Mouse (Mus musculus): ENCODE data around the gene Mettl1. TPM values are rescaled to one million over a fixed set of nuclear protein-coding genes. Genes with fewer than 3 reads are reported as not detected.
"Not testable (repeated sequence)": the region's sequence is repeated elsewhere in the genome, so short reads cannot be mapped to it uniquely, and the experiment has no call there.

Gene Mettl1
- polyA plus RNA-seq, 1 experiment = 14.0 TPM

DNA sequence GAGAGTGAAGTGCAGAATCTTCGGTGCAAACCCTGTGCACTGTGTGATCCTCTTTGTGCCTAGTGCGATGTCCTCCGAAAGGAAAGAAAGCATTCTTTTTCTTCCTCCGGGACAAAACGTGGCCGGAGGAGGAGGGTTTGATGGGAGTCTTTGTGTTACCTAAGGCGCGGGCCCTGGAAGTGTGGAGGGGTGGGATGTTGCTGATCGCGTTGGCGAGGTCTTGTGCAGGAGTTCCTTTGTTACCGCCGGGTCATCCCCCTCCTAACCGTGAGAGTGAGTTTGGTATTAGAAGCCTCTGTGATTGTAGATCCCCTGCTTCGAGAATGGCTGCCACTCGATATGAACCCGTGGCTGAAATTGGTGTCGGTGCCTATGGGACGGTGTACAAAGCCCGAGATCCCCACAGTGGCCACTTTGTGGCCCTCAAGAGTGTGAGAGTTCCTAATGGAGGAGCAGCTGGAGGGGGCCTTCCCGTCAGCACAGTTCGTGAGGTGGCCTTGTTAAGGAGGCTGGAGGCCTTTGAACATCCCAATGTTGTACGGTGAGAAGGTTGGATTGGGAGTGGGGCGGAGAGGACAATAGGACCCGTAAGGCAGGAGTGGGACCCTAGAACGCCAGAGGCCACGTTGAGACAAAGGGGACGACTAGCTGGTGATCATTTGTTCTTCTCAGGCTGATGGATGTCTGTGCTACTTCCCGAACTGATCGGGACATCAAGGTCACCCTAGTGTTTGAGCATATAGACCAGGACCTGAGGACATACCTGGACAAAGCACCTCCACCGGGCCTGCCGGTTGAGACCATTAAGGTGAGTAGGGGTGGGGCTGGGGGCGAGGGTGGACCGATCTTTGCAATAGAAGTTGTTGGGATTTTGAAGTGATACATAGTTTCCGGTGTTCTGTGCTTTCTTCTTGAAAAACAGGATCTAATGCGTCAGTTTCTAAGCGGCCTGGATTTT is 23.0 kb downstream of the Mettl1 start:
- peak overlapping the region; percentile 48 for H3K27ac ChIP-seq (ENCODE audit: insufficient read depth, low read length)
- H3K4me3 ChIP-seq (ENCODE audit: insufficient read depth, low read length) = peak overlapping the region; percentile 78
- no peak for TF ChIP-seq CTCF (IDR thresholded peaks at IDR 0.05; ENCODE audit: extremely low read depth, insufficient read depth, low read length)
- peaks cover 3% of the 10 kb centered on the region; the same call in 1 of the 2 replicates for H3K4me1 ChIP-seq (ENCODE audit: control insufficient read depth, insufficient read depth, low read length)

DNA sequence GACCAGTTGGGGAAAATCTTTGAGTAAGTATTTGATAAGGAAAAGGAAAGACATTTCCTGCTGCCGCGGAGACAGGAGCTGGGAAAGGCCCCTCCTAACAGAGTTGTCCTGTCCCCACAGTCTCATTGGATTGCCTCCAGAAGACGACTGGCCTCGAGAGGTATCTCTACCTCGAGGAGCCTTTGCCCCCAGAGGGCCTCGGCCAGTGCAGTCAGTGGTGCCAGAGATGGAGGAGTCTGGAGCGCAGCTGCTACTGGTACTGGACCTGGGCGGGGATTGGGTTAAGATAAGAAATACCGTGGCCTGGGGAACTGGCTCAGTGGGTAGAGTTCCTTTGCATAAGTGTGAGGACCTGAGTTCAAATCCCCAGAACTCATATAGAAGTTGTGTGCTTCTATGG is 24.8 kb downstream of the Mettl1 start:
- Histone ChIP-seq H3K4me3 (ENCODE audit: insufficient read depth, low read length) (no peak overlapping the region), H3K4me1 (ENCODE audit: control insufficient read depth, insufficient read depth, low read length) (peaks cover 3% of the 10 kb centered on the region; the same call in 1 of the 2 replicates), H3K27ac (ENCODE audit: insufficient read depth, low read length) (no peak overlapping the region)
- TF ChIP-seq CTCF (IDR thresholded peaks at IDR 0.05; ENCODE audit: extremely low read depth, insufficient read depth, low read length) (no peak), POLR2A (IDR thresholded peaks at IDR 0.05; ENCODE audit: extremely low read depth, insufficient read depth, low read length) (no peak)

DNA sequence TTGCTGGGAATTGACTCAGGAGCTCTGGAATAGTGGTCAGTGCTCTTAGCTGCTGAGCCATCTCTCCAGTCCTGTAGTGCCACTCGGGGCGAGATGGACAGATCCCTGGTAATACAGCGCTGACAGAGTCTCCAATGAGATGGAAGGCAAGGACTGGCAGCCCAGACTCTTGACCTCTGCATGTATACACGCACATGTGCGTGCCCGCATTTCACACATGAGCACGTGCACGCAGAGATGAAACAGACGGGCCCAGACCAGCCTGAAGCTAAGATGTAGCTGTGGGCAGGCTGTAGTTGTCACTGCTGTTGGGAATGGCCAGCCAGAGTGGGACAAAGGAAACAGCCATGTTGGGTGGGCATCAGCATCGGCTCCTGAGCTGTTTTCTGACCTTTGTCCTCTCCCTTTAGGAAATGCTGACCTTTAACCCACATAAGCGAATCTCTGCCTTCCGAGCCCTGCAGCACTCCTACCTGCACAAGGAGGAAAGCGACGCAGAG is 25.4 kb downstream of the Mettl1 start:
- TF ChIP-seq POLR2A (IDR thresholded peaks at IDR 0.05; ENCODE audit: extremely low read depth, insufficient read depth, low read length) = no peak
- no peak for TF ChIP-seq CTCF (IDR thresholded peaks at IDR 0.05; ENCODE audit: extremely low read depth, insufficient read depth, low read length)
- no peak overlapping the region for H3K27ac ChIP-seq (ENCODE audit: insufficient read depth, low read length)
- peaks cover 3% of the 10 kb centered on the region; the same call in 1 of the 2 replicates for H3K4me1 ChIP-seq (ENCODE audit: control insufficient read depth, insufficient read depth, low read length)
- H3K4me3 ChIP-seq (ENCODE audit: insufficient read depth, low read length) = no peak overlapping the region

DNA sequence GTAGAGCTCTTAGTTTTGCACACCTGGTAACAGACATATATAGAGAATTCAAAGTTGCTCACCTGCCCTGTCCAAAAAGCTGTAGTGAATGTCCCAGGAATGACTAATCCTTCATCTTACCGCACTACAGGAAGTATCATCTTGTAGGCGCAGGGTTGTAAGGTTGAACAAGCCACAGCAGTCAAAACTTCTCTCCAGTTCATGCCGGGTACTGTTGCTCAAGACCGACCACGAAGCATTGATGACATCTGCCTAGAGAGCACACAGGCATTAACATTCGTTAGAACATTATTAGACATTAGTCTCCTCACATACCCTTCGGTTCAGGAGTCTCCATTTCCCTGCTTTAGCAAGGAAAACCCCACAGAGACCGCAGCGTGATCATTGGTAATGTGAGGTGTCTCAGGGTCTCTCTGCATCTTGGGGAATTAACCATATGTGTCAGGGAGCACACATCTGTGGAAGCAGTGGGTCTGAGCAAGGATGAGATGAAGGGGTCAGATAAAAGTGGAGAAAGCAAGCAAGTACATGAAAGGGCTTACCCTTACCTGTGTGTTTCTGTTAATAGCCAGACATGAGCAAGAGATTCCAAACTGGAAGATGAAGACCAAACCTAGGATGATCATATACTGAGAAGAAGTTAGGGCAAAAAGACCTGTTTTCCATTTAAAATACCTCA is 27.3 kb downstream of the Mettl1 start:
- Histone ChIP-seq H3K4me1 (ENCODE audit: control insufficient read depth, insufficient read depth, low read length) (peaks cover 3% of the 10 kb centered on the region; the same call in 1 of the 2 replicates), H3K27ac (ENCODE audit: insufficient read depth, low read length) (no peak overlapping the region), H3K4me3 (ENCODE audit: insufficient read depth, low read length) (peak overlapping the region; percentile 69; the same call in 1 of the 2 replicates)
- no peak for TF ChIP-seq POLR2A (IDR thresholded peaks at IDR 0.05; ENCODE audit: extremely low read depth, insufficient read depth, low read length)
- no peak for TF ChIP-seq CTCF (IDR thresholded peaks at IDR 0.05; ENCODE audit: extremely low read depth, insufficient read depth, low read length)

DNA sequence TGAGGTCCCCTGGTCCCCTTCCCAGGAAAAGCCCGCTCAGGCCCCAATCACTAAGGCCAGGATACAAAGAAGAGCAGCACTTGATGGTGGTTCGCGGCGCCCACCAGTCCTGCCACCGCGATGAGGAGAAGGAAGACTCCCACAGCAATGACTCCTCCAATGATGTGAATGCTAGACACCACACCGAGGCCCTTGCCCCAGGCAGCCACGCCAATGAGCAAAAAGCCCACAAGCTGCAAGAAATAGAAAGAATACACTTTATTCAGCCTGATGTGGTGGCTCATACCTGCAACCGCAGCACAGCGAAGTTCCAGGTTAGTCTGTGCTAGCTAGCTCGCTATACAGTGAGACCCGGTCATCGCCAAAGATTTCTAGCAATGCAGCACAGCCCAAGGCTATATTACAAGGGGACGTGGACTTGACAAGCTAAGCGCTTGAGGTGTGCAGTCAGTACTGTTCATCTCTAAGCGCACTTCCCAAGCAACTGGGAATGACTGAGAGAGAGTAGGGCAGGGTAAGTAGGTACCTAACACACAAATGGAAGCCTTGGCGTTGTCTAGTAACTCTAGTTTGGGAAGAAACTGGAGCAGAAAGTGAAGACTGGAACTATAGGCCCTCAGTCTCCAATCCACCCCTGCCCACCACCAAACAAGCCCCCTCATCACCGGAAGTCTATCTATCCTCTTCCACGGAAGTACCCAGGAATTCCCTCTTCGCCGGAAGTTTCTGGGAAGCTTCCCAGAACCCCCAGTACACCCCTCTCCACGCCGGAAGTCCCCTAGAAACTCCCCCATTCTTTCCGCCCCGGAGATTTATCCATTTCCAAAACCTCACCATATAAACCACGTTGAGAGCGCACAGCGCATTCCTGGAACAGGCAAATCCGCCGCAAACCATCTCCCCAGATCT is 28.3 kb downstream of the Mettl1 start:
- no peak overlapping the region; the same call in 1 of the 2 replicates for H3K27ac ChIP-seq (ENCODE audit: insufficient read depth, low read length)
- TF ChIP-seq CTCF (IDR thresholded peaks at IDR 0.05; ENCODE audit: extremely low read depth, insufficient read depth, low read length) (no peak), POLR2A (IDR thresholded peaks at IDR 0.05; ENCODE audit: extremely low read depth, insufficient read depth, low read length) (no peak; the same call in 1 of the 2 replicates)
- H3K4me3 ChIP-seq (ENCODE audit: insufficient read depth, low read length) = peak overlapping the region; percentile 69
- peaks cover under 1% of the 10 kb centered on the region; the same call in 1 of the 2 replicates for H3K4me1 ChIP-seq (ENCODE audit: control insufficient read depth, insufficient read depth, low read length)

DNA sequence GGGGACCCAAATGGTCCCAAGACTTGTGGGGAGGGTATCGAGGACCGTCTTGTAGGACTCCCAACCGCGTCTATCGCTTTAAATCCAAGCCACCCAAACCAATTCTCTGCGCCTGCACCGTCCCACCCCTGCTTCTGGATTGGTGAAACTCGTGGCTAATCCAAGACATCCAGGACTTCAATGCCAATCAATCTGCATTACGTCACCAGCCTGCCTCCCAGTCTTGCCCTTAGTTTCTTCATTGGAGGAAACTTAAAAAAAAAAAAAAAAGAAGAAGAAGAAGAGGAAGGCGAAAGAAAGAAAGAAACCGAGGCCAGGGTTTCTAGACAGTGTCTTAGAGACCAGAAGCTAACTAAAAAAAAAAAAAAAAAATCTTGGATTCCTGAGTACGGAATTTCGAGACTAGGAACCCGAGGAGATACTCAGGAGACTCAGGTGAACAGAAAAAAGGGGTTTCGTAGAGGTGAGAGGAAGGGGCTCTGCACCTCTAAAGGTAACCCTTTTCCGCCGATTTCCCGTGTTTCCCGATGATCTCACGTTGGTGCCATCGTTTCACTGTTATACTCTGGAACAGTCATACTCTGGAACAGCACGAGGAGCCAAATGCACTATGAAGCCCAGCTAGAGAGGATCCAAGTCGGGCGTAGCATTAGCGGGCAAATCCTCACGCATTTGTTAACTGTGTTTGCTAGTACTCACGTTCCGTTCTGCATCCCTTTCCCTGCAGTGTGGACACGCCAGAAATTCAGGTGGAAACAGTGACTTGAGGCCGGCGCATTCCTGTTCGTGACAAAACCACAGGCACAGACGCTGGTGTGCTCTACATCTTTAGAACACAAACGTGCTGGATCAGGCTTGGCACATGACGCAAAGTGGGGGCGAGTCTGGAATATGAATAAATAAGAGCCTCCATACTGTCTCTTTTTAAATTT is 29.2 kb downstream of the Mettl1 start, which contains the start of gene Tspan31:
Gene Tspan31, minus strand, starts transcription at position 75 of the 932 bp plus-strand sequence.
- no peaks in the 10 kb centered on the region; the same call in 1 of the 2 replicates for H3K4me1 ChIP-seq (ENCODE audit: control insufficient read depth, insufficient read depth, low read length)
- TF ChIP-seq POLR2A (IDR thresholded peaks at IDR 0.05; ENCODE audit: extremely low read depth, insufficient read depth, low read length) = peak; percentile 95
- TF ChIP-seq CTCF (IDR thresholded peaks at IDR 0.05; ENCODE audit: extremely low read depth, insufficient read depth, low read length) = no peak

DNA sequence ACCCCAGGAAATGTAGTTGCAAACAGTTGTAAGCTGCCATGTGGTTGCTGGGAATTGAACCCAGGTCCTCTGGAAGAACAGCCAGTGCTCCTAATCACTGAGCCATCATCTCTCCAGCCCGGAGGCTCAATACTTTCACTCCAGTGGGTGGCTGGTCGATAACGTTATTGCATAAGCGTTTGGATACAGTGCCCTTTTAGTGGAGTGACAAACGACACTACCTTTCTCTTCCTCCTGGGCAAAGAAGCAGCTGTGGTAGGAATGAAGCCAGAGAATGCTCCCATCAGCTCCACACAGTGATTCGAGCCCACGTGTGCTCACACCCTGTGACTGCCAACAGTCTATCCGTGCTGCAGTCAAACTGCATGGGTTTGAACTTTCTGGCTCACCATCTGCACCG is 30.0 kb downstream of the Mettl1 start:
- Histone ChIP-seq H3K4me1 (ENCODE audit: control insufficient read depth, insufficient read depth, low read length) (peaks cover 1% of the 10 kb centered on the region; the same call in 1 of the 2 replicates), H3K27ac (ENCODE audit: insufficient read depth, low read length) (no peak overlapping the region)
- TF ChIP-seq POLR2A (IDR thresholded peaks at IDR 0.05; ENCODE audit: extremely low read depth, insufficient read depth, low read length) = no peak
- no peak for TF ChIP-seq CTCF (IDR thresholded peaks at IDR 0.05; ENCODE audit: extremely low read depth, insufficient read depth, low read length)

More for the DNA sequence above, 29.2 kb downstream of the Mettl1 start, which contains the start of gene Tspan31:
- Histone ChIP-seq H3K27ac (ENCODE audit: insufficient read depth, low read length) (peak within 1 kb of the TSS; percentile 25; the same call in 1 of the 2 replicates), H3K4me3 (ENCODE audit: insufficient read depth, low read length) (peak within 1 kb of the TSS; percentile 69)

DNA sequence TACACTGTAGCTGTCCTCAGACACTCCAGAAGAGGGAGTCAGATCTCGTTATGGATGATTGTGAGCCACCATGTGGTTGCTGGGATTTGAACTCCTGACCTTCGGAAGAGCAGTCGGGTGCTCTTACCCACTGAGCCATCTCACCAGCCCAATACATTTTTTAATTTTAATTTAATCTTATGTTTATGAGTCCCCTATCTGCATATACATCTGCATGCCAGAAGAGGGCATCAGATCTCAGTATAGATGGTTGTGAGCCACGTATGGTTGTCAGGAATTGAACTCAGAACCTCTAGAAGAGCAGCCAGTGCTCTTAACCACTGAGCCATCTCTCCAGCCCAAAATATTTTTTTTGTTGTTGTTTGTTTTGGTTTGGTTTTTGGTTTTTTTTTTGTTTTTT is 31.1 kb downstream of the Mettl1 start:
- not testable (repeated sequence) for H3K4me1 ChIP-seq (ENCODE audit: control insufficient read depth, insufficient read depth, low read length); H3K27ac ChIP-seq (ENCODE audit: insufficient read depth, low read length); H3K4me3 ChIP-seq (ENCODE audit: insufficient read depth, low read length)

More for the DNA sequence above, 30.0 kb downstream of the Mettl1 start:
- H3K4me3 ChIP-seq (ENCODE audit: insufficient read depth, low read length) = peak overlapping the region; percentile 69

DNA sequence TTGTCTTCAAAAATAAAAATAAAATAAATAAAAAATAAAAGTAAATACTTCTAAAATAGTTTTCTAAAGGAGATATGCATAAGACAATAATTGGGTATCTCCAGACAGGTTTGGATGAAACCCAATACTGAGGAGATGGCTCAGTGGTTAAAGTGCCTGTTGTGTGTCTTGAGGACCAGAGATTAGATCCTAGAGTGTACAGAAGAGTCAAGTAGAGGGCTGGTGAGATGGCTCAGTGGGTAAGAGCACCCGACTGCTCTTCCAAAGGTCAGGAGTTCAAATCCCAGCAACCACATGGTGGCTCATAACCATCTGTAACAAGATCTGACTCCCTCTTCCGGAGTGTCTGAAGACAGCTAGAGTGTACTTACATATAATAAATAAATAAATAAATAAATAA is 31.8 kb downstream of the Mettl1 start:
- H3K27ac ChIP-seq (ENCODE audit: insufficient read depth, low read length); H3K4me1 ChIP-seq (ENCODE audit: control insufficient read depth, insufficient read depth, low read length); H3K4me3 ChIP-seq (ENCODE audit: insufficient read depth, low read length): not testable (repeated sequence)

All from cortical plate, adult 2 months (tissue).